Mouse (Mus musculus) spleen, adult 10 weeks (tissue): ENCODE measurements around the gene Krtcap2. TPM values are rescaled to one million over a fixed set of nuclear protein-coding genes. Genes with fewer than 3 reads are reported as not detected.

ENCODE experiments used
- polyA plus RNA-seq: library from polyadenylated mRNA; stranded (reverse); fragments of 350-450 nt; fragmentation: Illumina TruSeq; extraction: RNeasy Lipid Tissue Mini Kit (QIAGEN cat#74804); gene quantifications from one replicate; pipeline ENCODE4 v1.2.3, GENCODE M21; 2015; ENCODE audit warnings: low replicate concordance; ENCODE audit not compliant: insufficient read depth

Gene Krtcap2
- polyA plus RNA-seq: 83.8 TPM

DNA sequence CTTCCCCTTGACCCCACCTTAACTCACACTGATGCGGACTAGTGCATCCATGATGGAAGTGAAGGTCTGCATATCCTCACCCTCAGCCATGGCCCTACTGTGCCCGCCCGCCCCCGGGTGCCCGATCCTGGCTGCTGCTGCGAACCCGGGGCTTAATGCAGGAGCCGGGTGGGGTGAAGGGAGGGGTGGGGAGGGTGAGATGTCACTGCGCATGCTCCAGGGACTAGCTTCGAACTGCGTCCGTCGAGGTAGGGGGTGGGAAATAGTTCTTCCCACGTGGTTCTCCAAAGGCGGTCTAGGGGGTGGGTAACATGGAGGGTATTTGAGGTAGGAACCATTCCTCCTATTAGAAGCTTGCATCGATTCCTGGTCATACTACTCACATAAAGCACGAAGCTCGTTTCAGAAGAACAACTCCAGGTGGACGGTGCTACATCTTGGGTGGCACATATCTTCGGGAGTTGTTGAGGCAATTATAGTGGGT lies at the start of gene Krtcap2:
Krtcap2 (plus strand) TSS at position 279 of the 484 bp plus-strand sequence.

DNA sequence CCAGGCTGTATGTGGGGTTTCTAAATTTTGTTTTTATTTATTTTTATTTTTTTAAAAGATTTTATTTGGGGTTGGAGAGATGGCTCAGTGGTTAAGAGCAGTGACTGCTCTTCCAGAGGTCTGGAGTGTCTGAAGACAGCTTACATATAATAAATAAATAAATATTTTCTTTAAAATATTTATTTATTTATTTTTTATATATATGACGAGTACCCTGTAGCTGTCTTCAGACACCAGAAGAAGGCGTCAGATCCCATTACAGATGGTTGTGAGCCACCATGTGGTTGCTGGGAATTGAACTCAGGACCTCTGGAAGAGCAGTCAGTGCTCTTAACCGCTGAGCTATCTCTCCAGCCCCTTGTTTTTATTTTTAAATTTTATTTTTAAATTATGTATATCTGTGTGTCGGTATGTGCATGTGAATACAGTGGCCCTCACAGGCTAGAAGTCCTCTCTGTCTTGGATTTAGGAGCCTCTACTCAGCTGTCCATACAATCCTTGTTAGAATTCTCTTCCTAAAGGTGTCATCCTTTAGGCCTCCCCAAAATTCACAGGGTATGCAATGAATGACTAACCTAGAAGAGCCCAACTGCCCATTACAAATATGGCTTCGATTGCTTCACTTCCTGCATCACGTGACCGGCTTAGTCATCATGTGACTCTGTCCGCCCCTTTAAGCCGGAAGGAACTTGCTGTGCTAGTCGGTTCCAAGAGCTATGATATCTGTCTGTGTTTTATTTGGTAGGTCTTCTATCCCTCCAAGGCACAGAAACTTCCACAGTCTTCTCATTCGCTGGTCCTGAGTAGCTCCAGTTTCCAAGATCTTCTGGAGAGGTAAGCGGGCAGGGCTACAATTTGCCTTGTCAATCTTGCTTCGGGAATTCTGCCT lies 43.3 kb upstream of the Krtcap2 start, which contains the start of gene Gba:
Gba (plus strand) TSS at position 676 of the 889 bp plus-strand sequence.

DNA sequence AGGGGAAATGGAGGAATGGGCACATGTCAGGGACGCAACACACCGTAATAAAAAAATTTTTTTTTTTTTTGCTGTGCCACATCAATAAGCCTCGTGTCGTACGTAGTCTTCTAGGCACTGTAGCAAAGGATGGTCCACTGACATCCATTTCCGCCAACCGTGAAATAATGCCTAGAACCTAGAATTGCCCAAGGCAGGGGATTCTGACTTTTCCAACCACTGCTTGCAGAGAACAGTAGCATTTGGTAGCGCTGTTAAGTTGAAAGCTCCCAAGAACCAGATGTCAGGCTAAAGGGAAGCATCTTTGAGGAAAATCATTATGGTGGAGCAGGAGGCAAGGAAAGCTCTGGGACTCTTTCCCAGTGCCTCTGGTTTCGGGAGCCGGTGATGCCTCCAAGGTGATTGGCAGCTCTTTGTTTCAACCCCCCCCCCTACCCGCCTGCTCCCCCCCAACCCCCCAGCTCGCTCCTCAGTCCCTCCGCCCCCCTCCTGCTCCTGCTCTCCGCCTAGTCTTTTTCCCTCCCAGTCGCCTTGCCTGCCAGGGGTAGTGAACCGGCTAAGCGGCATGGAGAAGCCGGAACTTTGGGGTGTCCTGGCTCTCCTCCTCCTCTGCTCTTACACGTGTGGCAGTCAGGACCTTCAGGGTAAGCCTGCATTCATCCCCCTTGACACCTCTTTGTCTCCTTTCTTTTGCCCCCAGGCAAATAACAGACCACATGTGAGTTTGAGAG lies 30.9 kb upstream of the Krtcap2 start, which contains the start of gene Thbs3:
Thbs3 (plus strand) TSS at position 500 of the 731 bp plus-strand sequence.

GRCm38 (mm10) chr3:89226900-89227299 lies 18.9 kb upstream of the Krtcap2 start, which contains the start of gene Mtx1:
TSS of gene Mtx1 (minus strand) at chr3:89227088.

GRCm38 (mm10) chr3:89228836-89229235 lies 16.9 kb upstream of the Krtcap2 start, which contains the start of gene Muc1:
TSS of gene Muc1 (plus strand) at chr3:89229057.

GRCm38 (mm10) chr3:89246261-89247100 lies 715 bp downstream of the Krtcap2 start, which contains the start of gene Trim46:
TSS of gene Trim46 (minus strand) at chr3:89246309.

DNA sequence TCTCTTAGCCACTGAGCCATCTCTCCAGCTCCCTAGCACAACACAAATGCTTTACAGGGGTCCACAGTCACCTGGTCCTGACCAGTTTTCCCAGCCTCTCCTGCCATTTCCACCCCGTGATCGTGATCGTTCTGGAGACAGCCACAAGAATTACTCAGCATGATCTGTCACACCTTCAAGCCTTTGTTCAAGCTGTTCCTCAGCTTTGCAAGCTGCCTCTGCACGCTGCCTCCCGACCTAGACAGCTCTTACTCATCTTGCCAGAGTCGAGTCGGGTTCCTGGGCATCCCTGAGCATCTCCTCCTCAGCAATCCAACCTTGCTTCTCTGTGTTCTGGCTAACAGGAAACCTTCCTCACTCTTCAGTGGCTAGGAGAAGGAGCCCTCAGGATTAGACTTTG lies 13.3 kb downstream of the Krtcap2 start, which contains the start of gene Dpm3:
Dpm3 (plus strand) TSS at position 283 of the 400 bp plus-strand sequence.

DNA sequence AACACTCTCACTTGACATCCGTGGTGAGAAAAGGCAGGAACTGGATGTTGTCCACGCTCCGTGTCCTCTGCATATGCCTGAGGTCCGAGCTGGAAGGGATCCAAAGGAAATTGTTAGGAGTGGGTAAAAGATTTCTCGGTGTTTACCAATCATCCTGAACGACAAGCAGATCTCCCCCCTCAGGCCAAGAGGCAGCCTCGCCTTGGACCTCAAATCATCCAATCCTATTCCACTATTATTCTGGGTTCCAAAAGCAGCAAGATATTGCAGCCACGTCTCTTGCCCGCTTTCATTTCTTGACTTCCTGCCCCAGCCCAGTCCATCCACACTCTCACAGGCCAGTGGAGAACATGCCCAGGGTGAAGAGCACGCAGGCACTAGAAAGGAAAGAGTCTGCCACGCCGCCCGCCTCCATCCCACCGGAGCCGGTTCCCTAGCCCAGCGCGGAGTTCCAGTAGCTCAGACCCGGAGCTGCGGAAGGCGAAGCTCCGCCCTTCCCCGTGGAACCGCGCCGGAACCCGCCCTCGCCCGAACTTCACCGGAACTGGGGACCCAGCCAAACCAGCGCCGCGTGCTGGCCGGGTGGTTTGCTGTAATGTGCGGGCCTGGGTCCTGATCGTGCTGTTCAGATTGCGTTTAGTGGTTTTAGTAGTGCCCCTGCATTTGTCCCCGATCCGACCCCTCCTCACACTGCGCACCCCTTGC lies 24.4 kb downstream of the Krtcap2 start, which contains the start of gene Slc50a1:
Slc50a1 (minus strand) TSS at position 520 of the 705 bp plus-strand sequence.

GRCm38 (mm10) chr3:89280606-89281511 lies 35.1 kb downstream of the Krtcap2 start, which contains the start of gene Efna1:
TSS of gene Efna1 (minus strand) at chr3:89281142.

Other genes starting within 250 kb of the Krtcap2 start
- gene Rusc1, start 152.7 kb upstream of the Krtcap2 start, polyA plus RNA-seq: 22.4 TPM
- not detected for gene Gm43738, start 144.9 kb upstream of the Krtcap2 start, polyA plus RNA-seq
- gene Fdps, start 144.0 kb upstream of the Krtcap2 start, polyA plus RNA-seq: 37.3 TPM
- 1.8 TPM for gene Pklr, start 109.8 kb upstream of the Krtcap2 start, polyA plus RNA-seq
- 0.23 TPM for gene Hcn3, start 85.8 kb upstream of the Krtcap2 start, polyA plus RNA-seq
- 91.6 TPM for gene Clk2, start 81.2 kb upstream of the Krtcap2 start, polyA plus RNA-seq
- gene Scamp3, start 68.5 kb upstream of the Krtcap2 start, polyA plus RNA-seq: 49.7 TPM
- 19.3 TPM for gene Fam189b, start 62.8 kb upstream of the Krtcap2 start, polyA plus RNA-seq
- 71.7 TPM for gene Gba, start 43.0 kb upstream of the Krtcap2 start, polyA plus RNA-seq
- 2.9 TPM for gene Thbs3, start 30.8 kb upstream of the Krtcap2 start, polyA plus RNA-seq
- 58.4 TPM for gene Mtx1, start 18.9 kb upstream of the Krtcap2 start, polyA plus RNA-seq
- gene Muc1, start 16.9 kb upstream of the Krtcap2 start, polyA plus RNA-seq: 0.52 TPM
- gene Trim46, start 343 bp downstream of the Krtcap2 start, polyA plus RNA-seq: 0.54 TPM
- gene Dpm3, start 13.4 kb downstream of the Krtcap2 start, polyA plus RNA-seq: 3.5 TPM
- 93.1 TPM for gene Slc50a1, start 24.6 kb downstream of the Krtcap2 start, polyA plus RNA-seq
- gene Efna1, start 35.2 kb downstream of the Krtcap2 start, polyA plus RNA-seq: 3.6 TPM
- gene Efna3, start 77.0 kb downstream of the Krtcap2 start, polyA plus RNA-seq: not detected
- gene Efna4, start 92.1 kb downstream of the Krtcap2 start, polyA plus RNA-seq: not detected
- 18.7 TPM for gene Adam15, start 104.0 kb downstream of the Krtcap2 start, polyA plus RNA-seq
- 0.36 TPM for gene Dcst2, start 116.0 kb downstream of the Krtcap2 start, polyA plus RNA-seq
- 0.44 TPM for gene Dcst1, start 119.3 kb downstream of the Krtcap2 start, polyA plus RNA-seq
- gene Zbtb7b, start 148.8 kb downstream of the Krtcap2 start, polyA plus RNA-seq: 14.7 TPM
- 5.6 TPM for gene Lenep, start 156.8 kb downstream of the Krtcap2 start, polyA plus RNA-seq
- 16.6 TPM for gene Flad1, start 165.9 kb downstream of the Krtcap2 start, polyA plus RNA-seq
- 31.1 TPM for gene Cks1b, start 172.4 kb downstream of the Krtcap2 start, polyA plus RNA-seq
- gene Shc1, start 172.5 kb downstream of the Krtcap2 start, polyA plus RNA-seq: 56.3 TPM
- 34.0 TPM for gene Pygo2, start 184.2 kb downstream of the Krtcap2 start, polyA plus RNA-seq
- 51.6 TPM for gene Pbxip1, start 190.7 kb downstream of the Krtcap2 start, polyA plus RNA-seq
- 16.0 TPM for gene Pmvk, start 208.6 kb downstream of the Krtcap2 start, polyA plus RNA-seq